Mouse (Mus musculus) forebrain, embryonic 15.5 days (tissue): ENCODE measurements at regions not wholly inside any gene's neighbourhood (a gene's known extent, or its start where the extent isn't known, plus 50 kb on each side); places are given as distances from the start of the nearest gene placed in this dataset.

Experiments used
- ATAC-seq: fragments of 200-750 bp; cut with Nextera tagmentation; replicated peaks from 2 replicates; pipeline ENCODE4 v1.8.0; 2017; ENCODE audit warnings: mild to moderate bottlenecking, moderate TSS enrichment, moderate library complexity
- H3K27ac ChIP-seq: fragments of 300-500 bp; sonication (generic); replicated peaks from 2 replicates; pipeline ENCODE4 v1.5.1; 2015; ENCODE audit warnings: mild to moderate bottlenecking, inconsistent platforms
- H3K27me3 ChIP-seq: fragments of 300-500 bp; sonication (generic); 2 replicates; pipeline ENCODE4 v1.6.1; 2015; ENCODE audit warnings: inconsistent platforms
- H3K36me3 ChIP-seq: fragments of 300-500 bp; sonication (generic); 2 replicates; pipeline ENCODE4 v1.6.1; 2015; ENCODE audit warnings: mild to moderate bottlenecking, inconsistent platforms
- H3K4me1 ChIP-seq: fragments of 300-500 bp; sonication (generic); 2 replicates; pipeline ENCODE4 v1.6.1; 2015; ENCODE audit warnings: inconsistent platforms
- H3K4me2 ChIP-seq: fragments of 300-500 bp; sonication (generic); replicated peaks from 2 replicates; pipeline ENCODE4 v1.6.1; 2015; ENCODE audit warnings: mild to moderate bottlenecking, inconsistent platforms
- H3K4me3 ChIP-seq: fragments of 300-500 bp; sonication (generic); 2 replicates; pipeline ENCODE4 v1.5.1; 2015; ENCODE audit warnings: mild to moderate bottlenecking, inconsistent platforms
- H3K9ac ChIP-seq: fragments of 300-500 bp; sonication (generic); replicated peaks from 2 replicates; pipeline ENCODE4 v1.6.1; 2015; ENCODE audit warnings: mild to moderate bottlenecking, inconsistent platforms
- H3K9me3 ChIP-seq: fragments of 300-500 bp; sonication (generic); 2 replicates; pipeline ENCODE4 v1.6.1; 2016; ENCODE audit warnings: inconsistent platforms
- WGBS: fragments of 180-500 bp; shearing (Covaris S2); methylation state at CpG from one replicate; pipeline ENCODE4 v1.1.7; 2015; ENCODE audit warnings: mixed read lengths; 5-methylcytosine and 5-hydroxymethylcytosine counted together

DNA sequence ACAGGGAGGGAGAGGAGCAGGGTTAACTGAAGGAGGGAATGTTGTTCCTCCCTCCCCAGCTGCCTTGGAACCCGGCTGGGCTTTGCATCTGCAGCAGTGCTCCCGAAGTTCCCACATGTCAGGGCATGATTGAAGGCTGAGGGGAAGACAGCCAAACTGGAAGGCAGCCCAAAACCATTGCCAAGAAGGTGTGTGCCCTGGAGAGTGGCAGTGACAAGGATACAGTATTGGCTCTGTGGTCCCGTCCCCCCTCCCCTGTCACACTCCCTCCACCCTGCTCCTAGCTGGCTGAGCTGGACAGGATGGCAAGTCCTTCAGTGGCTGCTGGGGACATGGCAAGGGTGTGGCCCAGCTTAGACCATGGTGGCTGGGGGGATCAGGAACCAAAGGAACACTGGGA is 79.1 kb downstream of the Cyp26b1 start:
- 32% methylated on average over 3 of the region's 3 CpGs for WGBS
- Histone ChIP-seq H3K4me1 (no peaks in the 10 kb centered on the region), H3K27ac (no peak overlapping the region), H3K4me2 (no peak overlapping the region), H3K36me3 (no peaks in the 10 kb centered on the region), H3K4me3 (no peak overlapping the region), H3K27me3 (no peaks in the 10 kb centered on the region), H3K9ac (no peak overlapping the region), H3K9me3 (no peaks in the 10 kb centered on the region)
- peak; percentile 55; the same call in 1 of the 2 replicates for ATAC-seq

DNA sequence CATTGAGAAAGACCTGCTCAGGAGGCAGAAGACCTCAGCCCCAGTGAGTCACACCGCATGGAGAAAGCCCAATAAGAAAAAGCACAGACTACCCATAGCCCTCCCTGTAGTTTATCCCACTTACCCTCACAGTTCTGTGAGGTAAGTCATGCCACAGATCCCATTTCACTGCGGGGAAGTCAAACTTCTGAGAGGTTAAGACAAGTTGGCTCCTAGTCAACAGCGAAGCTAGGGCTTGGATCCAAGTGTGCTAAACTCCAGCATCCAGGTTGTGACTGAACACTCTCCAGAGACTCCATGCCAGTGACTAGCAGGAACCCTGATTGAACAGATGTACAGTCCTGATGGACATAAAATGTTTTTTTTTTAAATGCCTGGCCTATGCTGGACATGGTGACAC is 85.1 kb downstream of the Cyp26b1 start:
- WGBS = 85% methylated on average over 3 of the region's 3 CpGs
- Histone ChIP-seq H3K27ac (no peak overlapping the region), H3K9me3 (no peaks in the 10 kb centered on the region), H3K9ac (no peak overlapping the region), H3K4me1 (no peaks in the 10 kb centered on the region), H3K36me3 (no peaks in the 10 kb centered on the region), H3K4me2 (no peak overlapping the region), H3K27me3 (no peaks in the 10 kb centered on the region), H3K4me3 (no peak overlapping the region)
- ATAC-seq = no peak

DNA sequence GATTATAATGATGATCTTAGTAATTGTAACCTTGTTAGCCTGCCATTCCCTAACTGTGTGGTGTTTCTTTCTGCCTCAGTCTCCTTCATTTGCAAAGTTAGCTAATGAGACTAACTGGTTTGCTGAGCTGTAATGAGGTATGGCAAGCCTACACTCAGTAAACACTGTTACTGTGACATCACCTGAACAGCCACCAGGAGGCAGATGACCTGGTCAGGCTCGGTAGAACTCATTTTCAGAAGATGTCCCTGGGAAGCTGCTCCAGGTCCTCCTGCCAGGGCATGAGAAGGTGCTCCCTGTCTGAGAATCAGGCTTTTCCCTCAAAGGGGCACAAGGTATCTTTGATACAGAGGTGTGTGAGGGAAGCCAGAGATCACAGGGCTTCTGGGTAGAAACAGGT is 87.0 kb downstream of the Cyp26b1 start:
- no peak for ATAC-seq
- H3K4me1 ChIP-seq = no peaks in the 10 kb centered on the region
- H3K9ac ChIP-seq = no peak overlapping the region
- no peak overlapping the region for H3K27ac ChIP-seq
- 45% methylated on average over 1 of the region's 1 CpGs for WGBS
- no peaks in the 10 kb centered on the region for H3K27me3 ChIP-seq
- no peaks in the 10 kb centered on the region for H3K36me3 ChIP-seq
- H3K4me3 ChIP-seq = no peak overlapping the region
- no peaks in the 10 kb centered on the region for H3K9me3 ChIP-seq
- H3K4me2 ChIP-seq = no peak overlapping the region

DNA sequence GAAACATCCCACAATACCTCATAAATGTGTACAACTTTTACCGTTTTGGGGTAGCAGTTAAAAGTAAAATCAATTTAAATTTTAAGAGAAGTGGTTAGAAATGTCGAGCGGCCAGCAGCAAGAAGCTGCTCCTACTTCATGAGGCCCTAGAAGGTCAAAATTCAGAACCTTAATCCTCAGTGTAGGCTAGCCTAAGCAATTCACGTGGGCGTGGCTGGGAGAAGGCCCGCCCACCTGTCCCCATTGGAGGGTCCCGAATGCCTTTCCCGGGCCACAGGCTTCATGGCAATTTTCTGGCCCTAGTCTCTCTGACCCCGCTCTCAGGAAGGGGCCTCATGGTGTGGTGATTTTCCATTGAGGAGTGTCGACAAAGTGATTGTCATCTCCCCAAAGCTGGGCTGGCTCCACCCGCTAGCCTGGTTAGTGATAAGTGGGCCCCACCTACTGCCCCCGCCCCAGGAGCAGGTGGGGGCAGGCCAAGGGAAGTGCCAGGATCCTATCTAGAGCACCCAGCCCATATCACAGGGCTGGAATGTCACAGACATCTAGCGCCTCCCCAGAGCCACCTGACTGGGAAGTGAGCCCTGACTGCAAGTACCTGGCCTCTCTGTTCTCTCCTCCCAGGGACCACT is 93.3 kb downstream of the Cyp26b1 start:
- no peaks in the 10 kb centered on the region for H3K9me3 ChIP-seq
- no peak overlapping the region for H3K27ac ChIP-seq
- ATAC-seq = no peak
- no peak overlapping the region for H3K4me2 ChIP-seq
- no peaks in the 10 kb centered on the region for H3K4me1 ChIP-seq
- H3K36me3 ChIP-seq = no peaks in the 10 kb centered on the region
- WGBS = 56% methylated on average over 13 of the region's 13 CpGs
- no peak overlapping the region for H3K4me3 ChIP-seq
- no peaks in the 10 kb centered on the region for H3K27me3 ChIP-seq
- no peak overlapping the region for H3K9ac ChIP-seq

DNA sequence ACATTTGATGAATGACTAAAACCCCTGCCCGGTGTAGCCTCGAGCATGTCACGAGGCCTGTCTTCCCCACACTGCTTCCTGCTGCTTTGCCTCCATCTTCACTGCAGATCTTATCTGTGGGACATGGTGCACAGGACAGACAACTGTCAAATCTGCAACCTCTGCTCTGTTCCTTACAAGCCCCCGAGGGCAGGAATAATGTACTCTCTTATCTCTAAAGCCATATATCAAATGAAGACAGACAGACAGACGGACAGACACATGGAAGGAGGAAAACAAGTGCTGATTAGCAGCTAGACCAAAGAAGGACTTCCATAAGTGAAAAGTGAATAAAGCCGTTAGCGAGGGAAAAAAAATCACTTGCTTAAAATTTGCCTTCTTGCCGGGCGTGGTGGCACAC is 95.6 kb downstream of the Cyp26b1 start:
- Histone ChIP-seq H3K4me1 (no peaks in the 10 kb centered on the region), H3K27me3 (no peaks in the 10 kb centered on the region), H3K4me2 (no peak overlapping the region), H3K4me3 (no peak overlapping the region), H3K36me3 (no peaks in the 10 kb centered on the region), H3K9ac (no peak overlapping the region), H3K9me3 (no peaks in the 10 kb centered on the region), H3K27ac (no peak overlapping the region)
- 89% methylated on average over 9 of the region's 9 CpGs for WGBS
- ATAC-seq = no peak

DNA sequence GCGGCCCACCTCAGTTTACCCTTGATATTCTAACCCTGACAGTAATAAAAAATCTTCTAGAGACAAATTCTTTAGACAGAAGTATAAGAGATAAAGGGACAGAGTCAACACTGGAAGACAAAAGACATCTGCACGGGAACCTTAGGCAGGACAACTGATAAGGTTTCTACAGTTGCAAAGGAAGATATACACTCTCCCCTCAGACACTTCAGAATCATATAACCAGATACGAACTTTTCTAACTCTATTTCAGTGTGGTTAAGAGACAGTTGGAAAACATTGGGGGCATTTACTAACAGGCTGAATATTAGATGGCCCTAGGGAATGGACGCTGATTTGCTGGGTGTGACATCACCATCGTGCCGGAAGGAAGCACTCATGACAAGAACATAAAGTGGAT is 100.0 kb downstream of the Cyp26b1 start:
- no peak for ATAC-seq

DNA sequence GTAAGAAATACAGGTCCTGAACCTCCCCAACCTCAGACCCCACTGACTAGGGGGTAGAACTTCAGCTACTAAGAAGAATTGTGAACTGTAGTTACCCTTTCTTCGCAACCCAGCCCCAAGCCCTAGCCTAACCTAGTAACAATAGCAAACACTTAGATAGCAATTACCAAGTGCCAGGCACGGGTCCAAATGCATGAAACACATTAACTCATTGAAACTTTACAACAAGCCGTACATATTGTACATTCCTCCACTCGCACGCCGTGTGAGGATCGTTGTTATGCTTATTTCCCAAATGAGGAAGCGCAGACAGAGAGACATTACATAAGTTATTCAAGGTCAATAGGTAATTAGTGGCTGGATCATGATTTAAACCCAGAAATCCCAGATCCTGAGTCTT is 100.5 kb downstream of the Cyp26b1 start:
- Histone ChIP-seq H3K9me3 (no peaks in the 10 kb centered on the region), H3K4me2 (no peak overlapping the region), H3K36me3 (no peaks in the 10 kb centered on the region), H3K4me1 (no peaks in the 10 kb centered on the region), H3K4me3 (no peak overlapping the region), H3K27me3 (no peaks in the 10 kb centered on the region), H3K9ac (no peak overlapping the region), H3K27ac (no peak overlapping the region)
- no peak for ATAC-seq
- 44% methylated on average over 8 of the region's 8 CpGs for WGBS

More for the DNA sequence above, 100.0 kb downstream of the Cyp26b1 start:
- Histone ChIP-seq H3K9me3 (no peaks in the 10 kb centered on the region), H3K36me3 (no peaks in the 10 kb centered on the region), H3K27ac (no peak overlapping the region), H3K9ac (no peak overlapping the region), H3K4me1 (no peaks in the 10 kb centered on the region), H3K27me3 (no peaks in the 10 kb centered on the region), H3K4me3 (no peak overlapping the region), H3K4me2 (no peak overlapping the region)
- 93% methylated on average over 6 of the region's 6 CpGs for WGBS

DNA sequence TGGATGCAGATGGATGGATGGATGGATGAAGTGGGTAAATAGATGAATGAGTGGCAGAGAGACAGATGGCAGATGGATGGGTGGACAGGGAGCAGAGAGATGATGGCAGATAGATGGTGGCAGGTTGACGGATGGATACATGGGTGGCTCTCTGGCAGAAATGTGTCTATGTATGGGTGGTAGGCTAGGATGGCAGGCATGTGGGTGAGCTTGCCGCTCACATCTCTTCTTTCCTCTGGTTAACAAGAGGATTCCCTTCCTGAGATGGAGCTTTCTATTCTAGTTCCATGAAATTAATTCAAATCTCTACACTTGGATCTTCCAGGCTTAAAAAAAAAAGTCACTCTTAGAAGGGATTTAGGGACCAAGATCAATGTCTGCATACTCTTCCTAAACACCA is 101.1 kb downstream of the Cyp26b1 start:
- no peaks in the 10 kb centered on the region for H3K4me1 ChIP-seq
- no peak overlapping the region for H3K27ac ChIP-seq
- no peak overlapping the region for H3K9ac ChIP-seq
- ATAC-seq = no peak
- no peaks in the 10 kb centered on the region for H3K9me3 ChIP-seq
- no peak overlapping the region for H3K4me2 ChIP-seq
- 92% methylated on average over 2 of the region's 2 CpGs for WGBS
- no peak overlapping the region for H3K4me3 ChIP-seq
- H3K27me3 ChIP-seq = no peaks in the 10 kb centered on the region
- no peaks in the 10 kb centered on the region for H3K36me3 ChIP-seq

DNA sequence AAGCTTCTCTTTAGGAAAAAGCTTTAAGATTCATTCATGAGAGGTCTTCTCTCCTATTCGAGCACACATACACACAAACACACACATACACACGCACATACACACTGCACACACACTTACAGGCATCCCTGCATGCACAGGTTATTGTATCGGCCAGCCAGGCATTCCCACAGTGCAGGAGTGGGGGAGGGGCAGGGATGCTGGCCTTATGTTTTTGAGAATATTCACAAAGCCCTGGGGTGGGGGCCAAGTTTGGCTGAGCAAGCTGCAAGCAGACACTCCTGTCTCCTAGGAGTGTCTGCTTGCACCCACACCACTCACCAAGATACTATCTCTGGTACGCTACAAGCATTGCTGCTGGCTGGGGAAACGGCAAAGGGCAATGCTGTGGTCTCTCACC is 102.6 kb downstream of the Cyp26b1 start:
- 65% methylated on average over 5 of the region's 5 CpGs for WGBS
- no peak for ATAC-seq
- Histone ChIP-seq H3K27me3 (no peaks in the 10 kb centered on the region), H3K27ac (no peak overlapping the region), H3K4me1 (no peaks in the 10 kb centered on the region), H3K9me3 (no peaks in the 10 kb centered on the region), H3K9ac (no peak overlapping the region), H3K4me3 (no peak overlapping the region), H3K36me3 (no peaks in the 10 kb centered on the region), H3K4me2 (no peak overlapping the region)

DNA sequence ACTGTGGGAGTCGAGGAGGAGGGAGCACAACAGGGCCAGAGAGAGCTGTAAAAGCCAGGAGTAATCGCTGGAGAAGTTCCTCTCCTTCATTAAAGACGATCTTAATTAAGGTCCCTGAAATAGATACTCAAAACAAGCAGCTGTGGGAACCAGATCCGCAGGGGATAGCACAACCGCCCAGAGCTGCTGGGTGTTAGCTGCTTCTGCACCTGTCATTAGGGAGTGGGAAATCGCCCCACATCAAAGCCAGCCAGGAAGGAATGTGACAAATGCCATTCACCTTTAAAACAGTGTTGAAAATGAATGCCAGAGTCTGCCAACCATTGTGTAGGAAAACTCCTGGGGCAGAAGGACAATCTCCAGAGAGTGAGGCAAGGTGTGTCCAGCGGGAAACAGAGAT is 112.5 kb downstream of the Cyp26b1 start:
- Histone ChIP-seq H3K4me2 (no peak overlapping the region), H3K27me3 (no peaks in the 10 kb centered on the region), H3K4me3 (no peak overlapping the region), H3K36me3 (no peaks in the 10 kb centered on the region), H3K4me1 (peaks cover 11% of the 10 kb centered on the region), H3K9me3 (no peaks in the 10 kb centered on the region), H3K9ac (no peak overlapping the region), H3K27ac (no peak overlapping the region)
- ATAC-seq = no peak
- whole genome bisulfite sequencing = 36% methylated on average over 7 of the region's 7 CpGs

DNA sequence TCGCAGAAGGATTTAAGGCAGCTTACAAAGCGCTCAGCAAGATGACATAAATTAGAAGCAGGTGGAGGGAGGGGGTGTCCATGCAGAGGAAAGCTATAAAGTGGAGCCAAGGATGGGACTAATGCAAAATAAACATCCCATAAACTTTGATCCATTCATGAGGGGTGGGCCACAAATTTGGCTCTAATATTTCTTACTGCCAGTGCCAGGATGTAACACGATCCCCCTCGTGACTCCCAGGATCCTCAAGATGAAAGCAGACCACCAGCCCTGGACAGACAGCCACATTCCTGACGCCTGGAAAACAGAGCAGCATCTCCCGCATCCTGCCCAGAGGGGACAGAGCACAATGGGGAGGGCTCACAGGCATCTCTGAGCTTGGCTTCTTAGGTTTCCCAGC is 116.6 kb downstream of the Cyp26b1 start:
- no peak overlapping the region for H3K4me2 ChIP-seq
- WGBS = 42% methylated on average over 6 of the region's 6 CpGs
- H3K27me3 ChIP-seq = no peaks in the 10 kb centered on the region
- no peak for ATAC-seq
- no peak overlapping the region for H3K9ac ChIP-seq
- H3K27ac ChIP-seq = no peak overlapping the region
- H3K36me3 ChIP-seq = no peaks in the 10 kb centered on the region
- H3K4me1 ChIP-seq = peaks cover 11% of the 10 kb centered on the region
- no peaks in the 10 kb centered on the region for H3K9me3 ChIP-seq
- H3K4me3 ChIP-seq = no peak overlapping the region

DNA sequence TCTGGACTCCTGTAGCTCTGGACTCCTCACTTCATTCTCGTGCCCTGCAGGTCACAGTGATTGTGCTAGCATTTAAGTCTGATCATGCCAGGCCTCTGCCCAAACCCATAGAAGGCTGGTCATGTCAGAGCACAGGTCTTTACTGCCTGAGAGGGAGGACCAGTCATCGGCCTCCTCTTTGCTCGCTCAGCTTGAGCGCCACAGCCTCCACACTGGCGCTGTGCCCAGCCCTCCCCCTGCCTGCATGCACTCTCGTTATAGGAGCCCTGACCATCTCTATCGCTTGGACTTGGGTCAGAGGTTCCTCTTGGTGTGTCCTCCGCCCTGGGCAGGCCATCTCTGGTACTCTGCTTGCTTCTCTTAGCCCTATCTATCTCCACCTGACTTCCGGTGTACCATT is 117.2 kb downstream of the Cyp26b1 start:
- no peak overlapping the region for H3K4me2 ChIP-seq
- no peak overlapping the region for H3K9ac ChIP-seq
- no peak for ATAC-seq
- 48% methylated on average over 9 of the region's 9 CpGs for WGBS
- H3K36me3 ChIP-seq = no peaks in the 10 kb centered on the region
- no peak overlapping the region for H3K4me3 ChIP-seq
- no peaks in the 10 kb centered on the region for H3K27me3 ChIP-seq
- no peak overlapping the region for H3K27ac ChIP-seq
- peaks cover 11% of the 10 kb centered on the region for H3K4me1 ChIP-seq
- H3K9me3 ChIP-seq = no peaks in the 10 kb centered on the region

DNA sequence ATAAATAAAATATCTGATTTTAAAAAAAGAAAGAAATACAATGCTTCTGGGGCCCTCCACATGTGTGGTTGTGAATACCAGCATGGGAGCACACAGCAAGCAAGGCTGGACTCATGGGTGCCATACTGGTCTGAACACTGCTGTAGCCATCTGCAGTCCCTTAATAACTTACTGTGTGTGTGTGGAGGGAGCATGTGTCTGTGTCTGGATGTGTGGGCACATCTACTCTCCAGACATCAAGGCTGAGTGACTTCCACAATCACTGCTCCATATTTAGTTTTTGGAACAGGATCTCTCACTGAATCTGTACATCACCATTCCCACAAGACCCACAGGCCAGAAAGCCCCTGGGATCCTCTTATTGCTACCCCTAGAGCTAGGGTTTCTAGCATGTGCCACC is 118.9 kb downstream of the Cyp26b1 start:
- ATAC-seq = no peak

More for the DNA sequence above, 118.9 kb downstream of the Cyp26b1 start:
- no peaks in the 10 kb centered on the region for H3K9me3 ChIP-seq
- no peaks in the 10 kb centered on the region for H3K27me3 ChIP-seq
- peaks cover 11% of the 10 kb centered on the region for H3K4me1 ChIP-seq
- no peak overlapping the region for H3K4me2 ChIP-seq
- H3K36me3 ChIP-seq = no peaks in the 10 kb centered on the region
- no peak overlapping the region for H3K9ac ChIP-seq
- no peak overlapping the region for H3K4me3 ChIP-seq
- H3K27ac ChIP-seq = no peak overlapping the region
